In genomic region chr11:72474926-72475325, GRCm38 (mm10) we compare ENCODE assay signal across 15 mouse cellular contexts. TPM values are rescaled to one million over a fixed set of nuclear protein-coding genes. Genes with fewer than 3 reads are reported as not detected.
DNase-seq lines count a peak whose midpoint lies in the region; ATAC-seq and TF ChIP-seq lines count a peak whose summit lies in the region.
"Had no signal": no experiment of that assay in that cellular context is flagged by ENCODE, and none has a peak within 500 bp of the region (broad histone marks: within the 10 kb centered on the region; RNA-seq: fewer than 3 reads in every experiment).

No protein-coding gene starts in this region.

- H3K4me1 ChIP-seq in hindbrain, embryonic 13.5 days (replicated peaks): peaks cover 49% of the 10 kb centered on the region
- H3K4me1 ChIP-seq in hindbrain, postnatal 0 days (ENCODE audit: insufficient read depth, low read length): 0 out of 2 replicates have a peak, but pooled peaks cover 5% of the 10 kb centered on the region
- peaks cover 37% of the 10 kb centered on the region for H3K4me1 ChIP-seq in spleen, adult 2 months (ENCODE audit: control insufficient read depth, insufficient read depth, insufficient read length)
- peaks cover 87% of the 10 kb centered on the region for H3K4me1 ChIP-seq in liver, embryonic 11.5 days (replicated peaks; ENCODE audit: control insufficient read depth, insufficient read depth, low read length)

- peaks cover 25% of the 10 kb centered on the region for H3K36me3 ChIP-seq in hindbrain, embryonic 13.5 days
- H3K36me3 ChIP-seq in hindbrain, postnatal 0 days (ENCODE audit: insufficient read depth, low read length): no peaks in the 10 kb centered on the region
- peaks cover 2% of the 10 kb centered on the region; the same call in 1 of the 2 replicates for H3K36me3 ChIP-seq in spleen, adult 2 months (ENCODE audit: control insufficient read depth, insufficient read depth, low read length)
- peaks cover 2% of the 10 kb centered on the region; the same call in 1 of the 2 replicates for H3K36me3 ChIP-seq in liver, embryonic 11.5 days (ENCODE audit: control insufficient read depth, insufficient read depth, low read length)
- H3K36me3 ChIP-seq: embryonic facial prominence, embryonic 13.5 days; heart, embryonic 12.5 days had no signal

- H3K4me3 ChIP-seq in hindbrain, embryonic 13.5 days: no peak overlapping the region
- H3K4me3 ChIP-seq in hindbrain, postnatal 0 days (ENCODE audit: low read length): no peak overlapping the region
- H3K4me3 ChIP-seq in spleen, adult 2 months (ENCODE audit: extremely low read depth, insufficient read depth, insufficient read length): no peak overlapping the region
- H3K4me3 ChIP-seq in liver, embryonic 11.5 days (ENCODE audit: low read depth, low read length): no peak overlapping the region
- H3K4me3 ChIP-seq: embryonic facial prominence, embryonic 13.5 days; heart, embryonic 12.5 days; left cerebral cortex, adult 2 months had no signal

- no peak overlapping the region for H3K4me2 ChIP-seq in hindbrain, embryonic 13.5 days
- no peak overlapping the region for H3K4me2 ChIP-seq in hindbrain, postnatal 0 days (ENCODE audit: low read depth, low read length)
- H3K4me2 ChIP-seq in liver, embryonic 11.5 days: peak overlapping the region; percentile 58
- H3K4me2 ChIP-seq: embryonic facial prominence, embryonic 13.5 days; heart, embryonic 12.5 days had no signal

- 76% methylated on average over 3 of the region's 3 CpGs for WGBS in hindbrain, embryonic 13.5 days
- WGBS in hindbrain, postnatal 0 days: 72% methylated on average over 3 of the region's 3 CpGs
- WGBS in spleen, adult 2 months: 81% methylated on average over 3 of the region's 3 CpGs
- 46% methylated on average over 3 of the region's 3 CpGs for WGBS in liver, embryonic 11.5 days

- no peak for ATAC-seq in hindbrain, embryonic 13.5 days (ENCODE audit: low FRiP score)
- no peak for ATAC-seq in hindbrain, postnatal 0 days
- peak; percentile 21 for ATAC-seq in liver, embryonic 11.5 days (replicated peaks; ENCODE audit: low FRiP score)
- no peak for ATAC-seq in granulocyte monocyte progenitor cell, adult 5-6 weeks (replicated peaks; ENCODE audit: poor library complexity, severe bottlenecking)
- ATAC-seq: forebrain, embryonic 16.5 days; inflammation-experienced regulatory T-cells, adult 6 months had no signal

- no peak for TF ChIP-seq CTCF in hindbrain, postnatal 0 days (IDR thresholded peaks at IDR 0.05; ENCODE audit: low read depth)
- no peak for TF ChIP-seq CTCF in spleen, adult 2 months (IDR thresholded peaks at IDR 0.05; ENCODE audit: extremely low read depth, insufficient read depth, insufficient read length, insufficient replicate concordance)

- DNase-seq in hindbrain, postnatal 0 days (ENCODE audit: low spot score): no peak
- DNase-seq in spleen, adult 2 months (ENCODE audit: low read depth in 1 of 2, low spot score in 2 of 2): no peak
- DNase-seq in spleen, postnatal 4 days (ENCODE audit: low spot score in 2 of 2): no peak
- no peak for DNase-seq in liver, embryonic 11.5 days (ENCODE audit: low spot score)
- no peak for DNase-seq in cerebellum, postnatal 25 days
- DNase-seq: cerebellum, adult 9-10 months; right cerebral cortex, postnatal 4 days; thymus, adult 18-20 months had no signal

- 0 out of 2 replicates have a peak overlapping the region, but pooled peaks have one; percentile 35 for H3K27ac ChIP-seq in hindbrain, embryonic 13.5 days
- no peak overlapping the region for H3K27ac ChIP-seq in hindbrain, postnatal 0 days
- H3K27ac ChIP-seq in spleen, adult 2 months (ENCODE audit: insufficient read depth, low read length): 0 out of 2 replicates have a peak overlapping the region, but pooled peaks have one; percentile 29
- H3K27ac ChIP-seq in liver, embryonic 11.5 days (ENCODE audit: low read depth, low read length): peak overlapping the region; percentile 79
- H3K27ac ChIP-seq: embryonic facial prominence, embryonic 13.5 days; left cerebral cortex, adult 2 months had no signal

- H3K9me3 ChIP-seq in hindbrain, embryonic 13.5 days: no peaks in the 10 kb centered on the region
- H3K9me3 ChIP-seq in hindbrain, postnatal 0 days (ENCODE audit: low read length): no peaks in the 10 kb centered on the region
- H3K9me3 ChIP-seq in liver, embryonic 11.5 days (ENCODE audit: control insufficient read depth, low read length): no peaks in the 10 kb centered on the region
- H3K9me3 ChIP-seq: embryonic facial prominence, embryonic 13.5 days; heart, embryonic 12.5 days had no signal

- H3K27me3 ChIP-seq in hindbrain, embryonic 13.5 days: no peaks in the 10 kb centered on the region
- H3K27me3 ChIP-seq in hindbrain, postnatal 0 days (ENCODE audit: insufficient read depth, low read length): no peaks in the 10 kb centered on the region
- no peaks in the 10 kb centered on the region for H3K27me3 ChIP-seq in spleen, adult 2 months (ENCODE audit: control insufficient read depth, insufficient read depth, low read length)
- no peaks in the 10 kb centered on the region for H3K27me3 ChIP-seq in liver, embryonic 11.5 days (replicated peaks; ENCODE audit: control insufficient read depth, insufficient read depth, low read length)
- H3K27me3 ChIP-seq: embryonic facial prominence, embryonic 13.5 days; heart, embryonic 12.5 days had no signal

- H3K9ac ChIP-seq in hindbrain, embryonic 13.5 days: no peak overlapping the region
- no peak overlapping the region for H3K9ac ChIP-seq in hindbrain, postnatal 0 days (replicated peaks; ENCODE audit: low read length)
- H3K9ac ChIP-seq in liver, embryonic 11.5 days (ENCODE audit: low read depth, low read length): peak overlapping the region; percentile 39; the same call in 1 of the 2 replicates
- H3K9ac ChIP-seq: embryonic facial prominence, embryonic 13.5 days; heart, embryonic 12.5 days had no signal

- no peak for TF ChIP-seq POLR2A in spleen, adult 2 months (IDR thresholded peaks at IDR 0.05; ENCODE audit: low read depth, low read length)

RNA-seq across cellular contexts. Expression of gene Spns2, which starts 14.8 kb away (rescaled TPM):
- polyA plus RNA-seq in hindbrain, embryonic 13.5 days (2015; fragmentation: Nextera tagmentation; extraction: Ambion mirVana): 8.4 and 9.7 TPM in 2 replicates
- total RNA-seq in hindbrain, postnatal 0 days (2014; rRNA removed): 58.5 and 66.0 TPM in 2 replicates
- polyA plus RNA-seq in hindbrain, postnatal 0 days (2015; fragmentation: Nextera tagmentation; extraction: Ambion mirVana): 7.0 and 7.2 TPM in 2 replicates
- polyA plus RNA-seq in spleen, adult 2 months (2012; rRNA removed): 43.4 and 44.7 TPM in 2 replicates
- polyA plus RNA-seq in liver, embryonic 11.5 days (2014; fragmentation: Nextera tagmentation; extraction: Ambion mirVana): 20.0 and 21.0 TPM in 2 replicates
- total RNA-seq in granulocyte monocyte progenitor cell, adult 5-6 weeks (2014; fragmentation: Nextera tagmentation): 27.1 and 41.2 TPM in 2 replicates
- total RNA-seq in granulocyte monocyte progenitor cell, adult 5-6 weeks (2017): 5.6 TPM in 2 replicates
- polyA plus RNA-seq: inflammation-experienced regulatory T-cells, adult 6 months had no signal

RNA-seq across cellular contexts. Expression of gene Mybbp1a, which starts 33.8 kb away (rescaled TPM):
- 74.5 and 79.9 TPM in 2 replicates for polyA plus RNA-seq in hindbrain, embryonic 13.5 days (2015; fragmentation: Nextera tagmentation; extraction: Ambion mirVana)
- 28.0 and 36.1 TPM in 2 replicates for total RNA-seq in hindbrain, postnatal 0 days (2014; rRNA removed)
- polyA plus RNA-seq in hindbrain, postnatal 0 days (2015; fragmentation: Nextera tagmentation; extraction: Ambion mirVana): 61.5 and 68.7 TPM in 2 replicates
- 48.6 and 48.7 TPM in 2 replicates for polyA plus RNA-seq in spleen, adult 2 months (2012; rRNA removed)
- polyA plus RNA-seq in liver, embryonic 11.5 days (2014; fragmentation: Nextera tagmentation; extraction: Ambion mirVana): 263 and 272 TPM in 2 replicates
- total RNA-seq in granulocyte monocyte progenitor cell, adult 5-6 weeks (2014; fragmentation: Nextera tagmentation): 172 and 173 TPM in 2 replicates
- total RNA-seq in granulocyte monocyte progenitor cell, adult 5-6 weeks (2017): 132 and 239 TPM in 2 replicates

RNA-seq across cellular contexts. Expression of gene Ggt6, which starts 39.6 kb away (rescaled TPM):
- polyA plus RNA-seq in hindbrain, embryonic 13.5 days (2015; fragmentation: Nextera tagmentation; extraction: Ambion mirVana): not detected in 2 replicates
- total RNA-seq in hindbrain, postnatal 0 days (2014; rRNA removed): not detected in 2 replicates
- polyA plus RNA-seq in hindbrain, postnatal 0 days (2015; fragmentation: Nextera tagmentation; extraction: Ambion mirVana): not detected in 2 replicates
- polyA plus RNA-seq in spleen, adult 2 months (2012; rRNA removed): 0.23 and 0.55 TPM in 2 replicates
- not detected in 2 replicates for polyA plus RNA-seq in liver, embryonic 11.5 days (2014; fragmentation: Nextera tagmentation; extraction: Ambion mirVana)
- total RNA-seq in granulocyte monocyte progenitor cell, adult 5-6 weeks (2014; fragmentation: Nextera tagmentation): not detected in 2 replicates
- total RNA-seq in granulocyte monocyte progenitor cell, adult 5-6 weeks (2017): not detected in 2 replicates
- polyA plus RNA-seq: forebrain, embryonic 16.5 days; heart, embryonic 12.5 days; inflammation-experienced regulatory T-cells, adult 6 months had no signal
